Mouse (Mus musculus) adrenal gland (tissue): ENCODE data around the gene Hvcn1.
"Not testable (repeated sequence)": the region's sequence is repeated elsewhere in the genome, so short reads cannot be mapped to it uniquely, and the experiment has no call there.

Experiments
- intact Hi-C: fragments of 180-260 bp; cut with DNase I; formaldehyde crosslinking; loops from one replicate; pipeline ENCODE4 v1.15.1; 2025

The Hvcn1 gene

GRCm38 (mm10) chr5:122201904-122202303, 4.7 kb upstream of the Hvcn1 start:
- intact Hi-C loops, result no loop called here

- intact Hi-C loops, result no loop called here
Observed at GRCm38 (mm10) chr5:122204180-122204579, 2.4 kb upstream of the Hvcn1 start.

- intact Hi-C loops, result no loop called here
Observed at GRCm38 (mm10) chr5:122208909-122209308, 2.3 kb downstream of the Hvcn1 start.

GRCm38 (mm10) chr5:122209591-122210368, 3.2 kb downstream of the Hvcn1 start:
- intact Hi-C loops, result no loop called here

GRCm38 (mm10) chr5:122210890-122211289, 4.3 kb downstream of the Hvcn1 start:
- intact Hi-C loops, result no loop called here

DNA sequence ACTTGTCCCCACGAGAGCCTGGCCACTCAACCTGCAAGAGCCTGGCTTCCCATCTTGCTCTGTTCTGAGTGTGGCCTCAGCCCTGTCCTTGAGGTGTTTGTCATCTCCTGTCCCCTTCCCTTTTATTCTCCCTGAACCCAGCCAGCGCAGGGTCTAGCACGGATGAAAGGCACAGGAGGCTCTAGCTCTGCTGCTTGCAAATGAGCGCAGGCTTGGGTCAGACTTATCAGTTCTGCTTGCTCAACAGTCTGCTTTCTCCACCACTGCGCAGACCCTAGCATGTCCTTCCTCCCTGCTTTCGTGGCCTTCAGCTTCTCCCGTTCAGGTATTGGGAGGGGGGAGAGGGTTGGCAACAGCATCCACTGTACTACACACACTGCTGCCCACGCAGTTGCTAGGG, 5.5 kb downstream of the Hvcn1 start:
- intact Hi-C loops, result no loop called here

- intact Hi-C loops, result not testable (repeated sequence)
Observed at GRCm38 (mm10) chr5:122212820-122213219, 6.2 kb downstream of the Hvcn1 start.

DNA sequence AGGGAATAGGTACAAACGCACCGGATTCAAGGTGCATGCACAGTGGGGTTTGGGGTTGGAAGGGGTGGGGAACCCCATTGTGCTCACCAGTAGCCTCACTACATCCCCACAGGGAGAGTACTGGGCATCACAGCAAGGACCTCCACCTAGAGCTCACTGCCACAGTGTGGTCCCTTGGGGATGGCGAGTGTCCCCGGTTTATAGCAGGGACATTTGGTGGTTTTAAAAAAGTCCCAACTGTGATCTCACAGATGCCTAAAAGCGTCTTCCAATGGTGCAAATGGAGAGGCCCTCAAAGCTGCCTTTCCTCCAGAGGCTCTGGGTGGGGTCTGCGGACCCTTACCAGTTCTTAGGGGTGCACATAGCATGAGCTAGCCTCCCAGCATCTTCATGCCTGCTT, 7.3 kb downstream of the Hvcn1 start:
- intact Hi-C loops, result no loop called here

- intact Hi-C loops, result no loop called here
Observed at GRCm38 (mm10) chr5:122217636-122218035, 11.0 kb downstream of the Hvcn1 start.

GRCm38 (mm10) chr5:122218109-122218905, 11.7 kb downstream of the Hvcn1 start:
- intact Hi-C loops, result no loop called here

- intact Hi-C loops, result no loop called here
Observed at GRCm38 (mm10) chr5:122218928-122219327, 12.3 kb downstream of the Hvcn1 start.

DNA sequence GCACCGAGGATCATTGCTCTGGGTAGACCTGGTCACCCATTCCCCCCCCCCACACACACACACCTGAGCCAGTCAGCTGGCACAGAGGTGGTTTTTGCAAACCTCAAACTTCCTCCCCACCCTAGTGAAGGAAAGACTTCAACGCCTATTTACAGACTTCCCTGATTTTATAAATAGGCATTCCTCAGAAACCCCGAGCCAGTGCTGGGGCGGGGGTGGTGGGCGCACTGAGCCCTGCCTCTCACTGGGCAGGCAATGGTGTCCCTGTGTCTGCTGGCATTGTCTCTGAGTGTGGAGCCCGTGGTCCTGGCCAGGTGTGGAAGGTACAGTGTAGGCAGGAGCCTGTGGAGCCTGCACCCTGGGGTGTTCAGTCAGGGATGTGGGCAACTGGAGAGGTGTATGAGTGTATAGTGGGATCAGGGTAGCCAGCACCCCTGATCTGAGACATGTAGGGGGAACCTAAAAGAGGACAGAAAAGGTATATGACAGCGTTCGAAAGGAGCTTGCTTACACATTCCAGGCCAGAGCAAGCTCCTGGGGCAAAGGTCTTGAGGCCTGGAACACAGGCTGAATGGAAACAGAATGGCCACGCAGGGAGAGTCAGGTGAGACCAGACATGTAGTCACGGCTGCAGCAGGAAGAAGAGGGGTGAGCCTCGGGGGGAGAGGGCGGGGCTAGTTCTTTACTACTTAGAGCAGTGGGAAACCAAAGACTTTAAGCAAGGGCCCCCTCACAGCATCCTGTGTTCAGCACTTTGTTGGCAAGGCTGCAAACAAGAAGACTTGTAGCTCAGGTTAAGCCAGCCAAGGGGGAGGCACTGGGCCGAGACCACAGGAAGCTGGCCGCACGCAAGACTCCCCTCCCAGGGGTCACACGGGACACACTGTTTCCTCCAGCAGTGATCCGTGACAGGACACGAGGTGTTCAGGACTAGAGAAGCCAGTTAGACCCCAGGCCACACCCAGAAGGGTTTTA, 13.3 kb downstream of the Hvcn1 start:
- intact Hi-C loops, result no loop called here

DNA sequence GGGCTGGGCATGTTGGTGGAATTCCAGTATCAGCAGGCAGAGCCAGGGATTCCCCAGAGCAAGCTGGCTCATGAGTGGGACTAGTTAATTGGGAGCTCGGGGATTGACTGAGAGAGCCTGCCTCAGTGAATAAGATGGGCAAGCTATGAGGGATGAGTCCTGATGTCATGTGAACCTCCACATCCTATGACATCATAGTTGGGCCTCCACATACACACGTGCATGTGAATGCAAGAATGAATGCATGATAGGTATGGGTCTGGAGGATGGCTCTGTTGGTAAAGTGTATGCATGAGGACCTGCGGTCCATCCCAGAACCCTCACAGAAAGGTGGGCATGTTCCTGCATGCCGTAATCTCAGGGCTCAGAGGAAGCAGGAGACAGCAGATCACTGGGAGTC, 14.5 kb downstream of the Hvcn1 start:
- intact Hi-C loops, result no loop called here

- intact Hi-C loops, result no loop called here
Observed at GRCm38 (mm10) chr5:122224291-122224690, 17.7 kb downstream of the Hvcn1 start.

GRCm38 (mm10) chr5:122228271-122228765, 21.7 kb downstream of the Hvcn1 start:
- intact Hi-C loops, result no loop called here

DNA sequence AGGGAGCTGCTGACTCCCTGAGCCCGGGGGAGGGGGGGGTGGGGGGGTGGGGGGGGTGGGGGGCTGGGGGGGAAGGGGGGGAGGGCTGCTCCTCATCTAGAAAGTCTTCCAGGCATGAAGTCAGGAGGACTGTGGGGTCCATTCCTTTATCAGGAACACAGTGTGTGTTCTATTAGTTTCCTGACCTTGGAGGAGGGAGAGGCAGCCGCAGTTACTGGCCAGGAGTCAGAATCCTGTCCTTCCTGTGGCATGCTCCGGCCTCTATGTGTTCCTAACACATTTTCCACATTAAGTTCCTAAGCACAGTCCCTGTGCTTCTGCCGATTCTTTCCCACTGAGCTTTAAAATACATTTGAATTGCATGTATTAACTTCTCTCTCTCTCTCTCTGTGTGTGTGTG, 22.2 kb downstream of the Hvcn1 start:
- intact Hi-C loops, result no loop called here

GRCm38 (mm10) chr5:122230816-122231215, 24.2 kb downstream of the Hvcn1 start:
- intact Hi-C loops, result no loop called here

DNA sequence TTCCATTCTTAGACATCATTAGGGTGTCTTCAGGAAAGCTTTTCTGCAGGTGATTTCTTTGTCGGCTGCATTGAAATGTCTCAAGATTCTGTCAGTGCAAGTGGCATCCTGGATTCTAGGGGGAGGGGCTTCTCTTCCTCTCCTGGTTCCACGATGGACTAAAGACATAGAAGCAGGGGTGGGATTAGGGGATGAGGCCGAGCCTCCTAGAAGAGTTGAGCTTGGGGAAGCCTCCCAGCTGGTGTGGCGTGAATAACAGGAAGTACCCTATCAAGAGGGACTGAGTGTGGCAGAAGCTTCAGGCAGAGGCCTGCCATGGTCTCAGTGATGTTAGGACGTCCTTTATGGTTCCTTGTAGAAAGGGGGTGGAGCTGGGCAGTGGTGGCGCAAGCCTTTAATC, 24.8 kb downstream of the Hvcn1 start:
- intact Hi-C loops, result no loop called here

- intact Hi-C loops, result no loop called here
Observed at GRCm38 (mm10) chr5:122232004-122232403, 25.4 kb downstream of the Hvcn1 start.

- intact Hi-C loops, result no loop called here
Observed at GRCm38 (mm10) chr5:122233077-122233581, 26.5 kb downstream of the Hvcn1 start.

- intact Hi-C loops, result no loop called here
Observed at GRCm38 (mm10) chr5:122233695-122234094, 27.1 kb downstream of the Hvcn1 start.
